Mouse (Mus musculus) ES-CJ7 (cell line): Measurements from ENCODE around the gene Tmem184b.

Source experiments
- DNase-seq: peaks from one replicate; pipeline ENCODE4 v3.0.0; 2011; ENCODE audit warnings: low read depth, low spot score

Gene Tmem184b

DNA sequence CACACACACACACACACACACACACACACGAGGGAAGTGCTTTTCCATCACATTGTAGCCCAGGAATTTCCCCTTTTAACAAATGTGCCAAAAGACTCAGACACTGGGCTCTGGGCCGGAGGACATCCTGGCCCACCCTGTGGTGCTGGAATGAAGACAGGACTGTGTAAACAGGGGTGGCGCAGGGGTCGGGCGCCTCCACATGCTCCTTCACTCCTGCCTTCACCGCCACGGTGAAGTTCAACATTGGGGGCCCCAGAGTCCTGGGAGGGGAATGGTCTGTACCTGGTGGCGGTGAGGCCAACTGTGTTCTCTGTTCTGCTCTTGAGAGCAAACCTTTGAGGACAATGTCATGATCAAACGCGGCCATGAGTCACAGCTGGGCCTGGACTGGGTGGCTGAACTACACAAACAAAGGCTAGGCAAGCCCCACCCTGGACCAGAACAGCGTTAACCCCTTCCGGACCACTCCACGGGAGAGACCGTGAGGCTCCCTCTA is 35.0 kb downstream of the Tmem184b start:
- DNase-seq, result no peak

DNA sequence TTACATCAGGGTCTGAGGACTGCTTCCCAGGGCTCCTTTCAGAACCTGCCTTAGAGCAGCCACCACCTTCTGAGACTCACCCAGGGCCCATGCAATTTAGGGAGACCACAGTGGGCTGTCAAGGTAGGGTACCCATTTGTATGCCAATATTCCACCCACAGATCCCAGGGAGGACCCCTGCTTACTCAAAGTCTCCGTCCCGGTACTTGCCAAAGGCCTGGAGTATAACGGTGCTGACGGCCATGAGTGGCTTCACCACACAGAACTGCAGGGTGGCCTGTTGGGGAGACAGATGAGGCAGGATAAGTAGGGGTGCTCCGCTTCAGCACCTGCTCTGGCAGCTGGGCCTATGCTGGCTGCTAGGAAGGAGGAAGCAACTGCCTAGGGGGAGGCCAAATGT is 37.0 kb downstream of the Tmem184b start:
- no peak for DNase-seq

DNA sequence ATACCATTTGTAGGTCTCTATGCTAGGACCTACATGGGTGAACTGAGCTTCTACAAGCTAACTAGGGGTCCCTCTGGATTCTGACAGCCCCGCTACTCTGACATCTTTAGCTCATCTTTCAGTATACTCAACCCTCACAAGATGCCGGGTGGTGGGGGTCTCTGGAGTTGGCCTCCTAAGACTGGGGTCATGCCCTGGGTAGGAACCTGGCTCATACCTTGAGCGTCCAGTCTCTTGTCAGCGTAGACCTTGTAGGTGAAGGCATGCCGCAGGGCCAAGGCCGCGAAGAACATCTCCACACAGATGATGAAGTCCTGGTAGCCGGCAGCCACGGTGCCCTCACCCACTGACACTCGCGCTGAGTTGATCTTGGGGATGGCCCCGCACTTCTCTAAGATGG is 38.3 kb downstream of the Tmem184b start:
- no peak for DNase-seq

DNA sequence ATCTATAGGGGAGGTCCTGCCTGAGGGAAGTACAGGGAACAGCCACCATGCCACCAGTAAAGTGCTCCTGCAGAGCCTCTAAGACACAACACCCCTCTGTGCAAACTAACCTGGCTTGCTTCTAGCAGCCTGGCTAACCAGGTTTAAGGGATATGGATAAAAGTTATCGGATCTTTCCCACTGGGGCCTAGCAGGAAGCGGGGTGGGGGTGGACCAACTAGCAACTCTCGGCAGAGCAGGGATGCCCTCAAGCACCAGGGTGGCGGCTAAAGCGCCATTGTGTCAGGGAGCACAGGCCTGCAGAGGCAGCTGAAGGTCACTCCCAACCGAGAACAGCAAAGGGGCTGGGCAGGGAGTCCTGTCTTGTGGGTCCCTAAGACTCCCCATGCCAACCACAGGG is 39.2 kb downstream of the Tmem184b start:
- DNase-seq, result no peak

DNA sequence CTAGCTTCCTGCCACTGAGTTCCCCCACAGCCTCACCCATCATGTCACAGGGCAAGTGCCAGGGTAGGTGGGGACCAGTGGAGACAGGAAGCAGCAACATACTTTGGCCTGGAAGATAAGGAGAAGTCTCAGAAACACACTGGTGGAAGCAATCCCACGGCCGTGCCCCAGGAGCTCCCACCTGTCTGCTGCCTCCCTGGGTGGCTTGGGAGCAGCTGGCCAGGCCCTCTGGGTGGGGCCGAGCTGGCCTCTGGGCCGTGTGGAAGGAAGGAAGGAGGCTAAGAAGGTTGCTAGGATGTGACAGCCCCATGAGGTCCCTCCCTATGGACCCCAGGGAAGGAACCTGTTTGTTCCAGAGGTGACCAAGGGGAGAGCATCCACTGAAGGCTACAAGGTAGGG is 42.3 kb downstream of the Tmem184b start:
- no peak for DNase-seq

DNA sequence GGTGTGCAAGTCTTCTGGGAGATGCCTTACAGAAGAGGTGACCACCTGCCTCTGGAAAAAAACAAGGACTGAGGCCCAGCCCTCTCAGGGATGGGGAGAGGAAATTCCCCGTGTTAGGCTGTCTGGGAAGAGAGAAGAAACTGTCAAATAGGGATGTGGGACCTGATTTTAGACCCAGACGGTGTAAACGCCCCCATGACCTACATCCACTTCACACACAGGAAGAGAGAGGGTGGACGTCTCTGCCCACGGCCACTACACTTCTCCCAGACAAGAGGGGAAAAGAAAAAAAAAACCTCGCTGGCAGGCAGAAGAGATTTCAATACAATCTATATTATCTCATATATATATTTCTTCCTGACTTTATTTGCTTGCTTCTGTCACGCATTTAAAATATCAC is 43.0 kb downstream of the Tmem184b start:
- no peak for DNase-seq

DNA sequence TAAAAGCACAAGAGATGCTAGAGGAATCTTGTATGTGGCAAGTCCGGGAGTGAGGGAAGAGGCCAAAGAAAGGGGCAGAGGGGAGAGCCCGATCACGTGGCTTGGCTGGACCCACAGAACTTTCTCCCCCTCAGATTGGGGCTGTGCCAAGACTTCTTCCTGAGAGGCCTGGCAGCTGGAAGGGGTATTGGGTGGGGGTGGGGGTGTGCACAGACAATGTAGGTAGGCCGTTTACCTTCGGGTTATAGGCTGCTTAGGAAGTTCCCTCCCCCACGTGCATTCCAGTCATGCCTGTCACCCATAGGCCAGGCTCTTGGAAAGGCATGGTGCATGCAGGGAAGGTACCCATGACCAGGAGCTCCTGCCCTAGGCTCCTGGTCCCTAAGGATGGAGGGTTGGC is 43.4 kb downstream of the Tmem184b start:
- DNase-seq, result no peak

DNA sequence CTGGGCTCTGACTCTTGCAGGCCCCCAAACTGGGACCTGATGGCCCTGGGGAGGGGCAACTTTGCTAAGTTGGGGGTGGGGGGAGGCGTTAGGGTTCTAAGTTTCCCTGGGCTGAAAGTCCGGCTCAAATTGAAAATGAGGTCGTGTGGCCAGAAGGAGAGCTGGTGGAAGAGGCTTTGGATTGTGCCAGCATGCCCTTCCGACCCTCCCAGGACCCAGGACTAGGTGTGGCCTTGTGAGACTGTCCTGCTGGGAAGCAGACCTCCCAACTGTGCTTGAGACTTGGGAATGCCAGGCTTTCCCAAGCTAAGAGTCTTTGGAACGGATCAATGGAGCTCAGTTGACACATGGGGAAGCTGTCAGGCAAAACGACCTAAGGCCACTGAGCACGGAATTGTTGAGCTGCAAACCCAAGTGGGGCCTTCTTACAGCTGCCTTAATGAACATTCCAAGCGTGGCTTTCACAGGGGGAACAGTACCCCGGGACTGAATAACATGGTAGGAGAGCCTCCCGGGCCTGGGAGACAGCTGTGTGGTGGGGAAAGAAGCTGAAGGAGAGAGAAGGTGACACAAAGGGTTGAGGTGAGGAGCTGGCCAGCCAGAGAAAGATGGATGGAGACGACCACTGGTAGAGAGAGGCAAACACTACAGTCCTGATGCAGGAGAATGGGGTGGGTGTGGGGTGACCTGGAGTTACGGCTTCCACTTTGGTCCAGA is 45.2 kb downstream of the Tmem184b start:
- no peak for DNase-seq

DNA sequence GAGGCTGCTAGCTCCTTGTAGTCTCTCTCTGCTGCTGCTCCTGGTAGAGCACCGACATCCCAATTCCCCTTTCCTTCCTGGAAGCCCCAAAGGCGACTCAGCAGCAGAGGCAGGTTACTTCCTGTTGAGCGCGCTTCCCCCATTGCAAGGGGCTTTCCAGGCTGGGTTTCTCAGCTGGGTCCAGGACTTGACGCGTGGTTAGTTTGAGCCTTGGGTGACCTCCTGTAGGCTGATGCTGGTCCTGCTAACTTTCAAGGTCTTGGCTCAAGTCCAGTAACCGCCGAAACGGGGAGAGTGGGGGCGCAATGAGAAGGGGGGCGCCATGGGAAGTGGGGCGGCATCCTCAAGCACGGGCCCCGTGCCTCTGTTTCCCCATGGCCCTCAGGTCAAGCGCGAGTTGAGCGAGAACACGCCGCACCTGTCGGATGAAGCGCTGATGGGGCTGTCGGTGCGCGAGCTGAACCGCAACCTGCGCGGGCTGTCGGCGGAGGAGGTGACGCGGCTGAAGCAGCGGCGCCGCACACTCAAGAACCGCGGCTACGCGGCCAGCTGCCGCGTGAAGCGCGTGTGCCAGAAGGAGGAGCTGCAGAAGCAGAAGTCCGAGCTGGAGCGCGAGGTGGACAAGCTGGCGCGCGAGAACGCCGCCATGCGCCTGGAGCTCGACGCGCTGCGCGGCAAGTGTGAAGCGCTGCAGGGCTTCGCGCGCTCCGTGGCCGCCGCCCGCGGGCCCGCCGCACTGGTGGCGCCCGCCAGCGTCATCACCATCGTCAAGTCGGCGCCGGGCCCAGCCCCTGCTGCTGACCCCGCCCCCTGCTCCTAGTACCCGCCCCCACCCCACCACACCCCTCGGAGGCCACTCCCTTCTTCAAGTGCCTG is 46.1 kb downstream of the Tmem184b start:
- DNase-seq, result peak; percentile 82

DNA sequence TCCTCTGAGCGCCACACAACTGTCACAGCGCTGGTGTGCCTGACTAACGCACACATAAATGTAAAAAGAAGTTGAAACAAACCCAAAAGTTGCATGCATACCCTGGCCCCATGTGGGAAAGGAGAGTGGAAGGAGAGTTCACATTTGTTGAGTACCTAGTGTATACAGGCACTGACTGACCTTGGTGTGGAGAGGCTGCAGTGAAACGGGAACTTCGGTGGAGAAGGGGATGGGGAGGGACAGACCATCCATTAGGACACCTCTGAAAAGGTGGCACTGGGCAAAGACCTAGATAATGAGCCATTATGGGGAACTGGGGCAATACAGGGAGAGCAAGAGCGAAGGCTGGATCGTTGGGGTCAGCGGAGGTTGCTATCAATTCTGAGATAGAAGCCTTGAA is 46.9 kb downstream of the Tmem184b start:
- DNase-seq, result no peak

DNA sequence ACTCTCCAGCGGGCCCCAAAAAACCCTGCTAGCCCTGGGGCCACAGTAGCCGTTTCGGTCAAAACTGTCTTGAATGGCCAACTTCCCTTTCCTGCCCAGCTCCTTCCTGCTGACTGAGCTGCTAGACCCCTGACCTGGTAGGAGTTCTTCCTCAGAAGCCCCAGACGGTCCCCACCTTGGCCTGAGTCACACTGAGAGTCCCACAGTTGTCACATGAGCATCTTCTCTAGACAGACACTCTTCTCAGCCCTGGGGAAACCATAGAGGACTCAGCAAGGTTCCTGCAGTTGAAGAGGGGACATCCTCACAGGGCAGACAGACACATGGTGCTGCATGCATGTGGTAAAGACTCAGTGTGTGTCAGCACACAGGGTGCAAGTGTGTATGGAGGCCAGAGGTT is 48.8 kb downstream of the Tmem184b start:
- no peak for DNase-seq

DNA sequence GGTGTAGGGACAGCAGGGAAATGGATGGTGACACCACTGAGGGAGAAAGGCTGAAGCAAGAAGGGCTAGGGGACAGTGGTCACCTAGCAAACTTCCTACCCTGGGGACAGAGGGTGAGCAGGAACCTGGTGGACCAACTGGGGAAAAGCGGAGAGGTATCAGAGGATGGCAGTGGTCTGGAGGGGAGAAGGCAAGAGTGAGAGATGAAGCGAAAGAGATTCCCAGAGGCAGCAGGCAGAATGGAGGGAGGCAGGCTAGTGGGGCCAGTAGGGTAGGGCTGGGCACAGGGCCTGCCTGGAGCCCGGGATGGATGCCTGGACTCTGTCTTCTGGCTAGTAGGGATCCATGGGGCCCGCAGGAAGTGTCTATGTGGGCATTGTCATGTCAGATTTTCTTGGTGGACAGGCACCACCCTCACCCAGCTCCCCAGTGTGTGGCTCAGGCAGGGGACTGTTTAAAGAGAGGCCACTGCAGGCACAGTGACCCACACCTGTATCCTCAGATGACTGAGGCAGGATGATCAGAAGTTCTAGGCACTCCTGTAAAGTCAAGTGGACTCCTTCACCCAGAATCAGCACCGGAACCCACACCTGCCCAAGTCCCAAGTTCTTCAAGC is 49.6 kb downstream of the Tmem184b start:
- DNase-seq, result no peak

DNA sequence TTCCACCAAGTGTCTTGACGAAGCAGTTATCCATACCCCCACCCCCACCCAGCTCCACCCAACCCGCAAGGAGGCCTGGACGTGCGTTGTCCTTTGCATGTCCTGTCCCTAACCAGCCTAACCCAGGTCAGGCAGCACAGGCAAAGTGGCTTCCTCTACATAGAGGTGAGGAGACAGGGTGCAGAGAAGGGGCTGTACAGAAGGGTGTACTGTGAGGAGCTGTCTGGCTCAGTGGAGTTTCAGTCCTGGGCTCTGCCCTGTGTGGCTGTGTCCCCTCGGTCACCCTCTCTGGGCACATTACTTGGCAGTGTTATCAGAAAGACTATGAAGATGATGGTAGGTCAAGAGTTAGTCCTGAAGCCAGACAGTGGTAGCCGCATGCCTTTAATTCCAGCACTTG is 50.9 kb downstream of the Tmem184b start:
- DNase-seq, result no peak

DNA sequence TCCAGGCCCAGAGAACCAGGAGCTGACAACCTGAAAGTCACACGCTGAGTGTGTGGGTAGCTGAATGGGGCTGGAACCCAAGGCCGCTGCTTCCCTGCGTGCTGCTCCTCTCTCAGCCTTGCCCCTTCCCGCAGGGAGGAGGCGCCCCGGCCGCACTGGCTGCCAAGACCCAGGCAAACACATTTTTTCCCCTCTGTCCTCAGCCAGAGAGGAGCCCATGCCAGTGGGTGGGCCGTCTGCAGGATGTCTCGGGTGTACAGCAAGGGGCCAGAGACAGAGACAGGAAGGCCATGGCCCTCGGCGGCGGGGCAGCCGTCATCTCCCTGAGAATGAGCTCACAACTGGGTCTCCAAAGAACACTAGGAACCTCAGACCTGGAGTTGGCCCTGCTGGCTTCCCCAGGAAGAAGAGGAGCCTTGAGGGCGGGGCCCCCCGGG is 52.0 kb downstream of the Tmem184b start:
- no peak for DNase-seq

DNA sequence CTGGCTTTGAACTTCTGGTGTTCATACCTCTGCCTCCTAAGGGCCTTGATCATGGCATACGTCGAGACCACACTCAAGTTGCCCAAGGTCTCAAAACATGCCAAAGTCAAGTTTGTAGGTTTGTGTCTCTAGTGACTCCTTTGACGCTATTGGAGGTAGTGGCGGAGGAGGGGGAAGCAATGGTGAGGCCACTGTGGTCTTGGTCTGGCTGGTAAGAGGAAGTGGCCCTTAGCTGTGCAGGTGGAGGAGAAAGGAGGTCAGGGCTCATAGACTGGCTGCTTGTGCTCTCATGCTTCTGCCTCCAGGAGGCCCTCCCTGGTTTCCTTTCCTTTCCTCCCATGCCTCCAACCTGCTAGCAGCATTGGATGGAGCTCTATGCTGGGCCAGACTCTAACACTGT is 52.5 kb downstream of the Tmem184b start:
- DNase-seq, result no peak

DNA sequence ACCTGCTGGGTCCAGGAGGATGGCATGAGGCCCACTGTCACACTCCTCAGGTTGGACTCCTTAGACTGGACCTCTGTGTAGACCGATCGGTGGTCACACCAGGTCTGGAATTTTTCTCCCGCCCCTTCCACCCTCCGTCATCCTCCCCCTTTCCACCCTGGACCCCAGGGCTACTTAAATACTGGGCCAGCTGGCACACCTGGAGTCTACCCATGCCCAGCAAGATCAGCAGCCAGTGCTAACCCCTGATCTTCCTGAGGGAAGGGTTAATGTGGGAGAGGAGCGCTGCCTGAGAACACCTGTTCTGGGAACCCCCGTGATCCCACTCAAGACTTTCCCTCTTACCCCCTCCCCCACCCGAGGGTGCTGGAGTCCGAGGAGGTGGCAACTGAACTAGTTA is 54.7 kb downstream of the Tmem184b start:
- DNase-seq, result no peak

DNA sequence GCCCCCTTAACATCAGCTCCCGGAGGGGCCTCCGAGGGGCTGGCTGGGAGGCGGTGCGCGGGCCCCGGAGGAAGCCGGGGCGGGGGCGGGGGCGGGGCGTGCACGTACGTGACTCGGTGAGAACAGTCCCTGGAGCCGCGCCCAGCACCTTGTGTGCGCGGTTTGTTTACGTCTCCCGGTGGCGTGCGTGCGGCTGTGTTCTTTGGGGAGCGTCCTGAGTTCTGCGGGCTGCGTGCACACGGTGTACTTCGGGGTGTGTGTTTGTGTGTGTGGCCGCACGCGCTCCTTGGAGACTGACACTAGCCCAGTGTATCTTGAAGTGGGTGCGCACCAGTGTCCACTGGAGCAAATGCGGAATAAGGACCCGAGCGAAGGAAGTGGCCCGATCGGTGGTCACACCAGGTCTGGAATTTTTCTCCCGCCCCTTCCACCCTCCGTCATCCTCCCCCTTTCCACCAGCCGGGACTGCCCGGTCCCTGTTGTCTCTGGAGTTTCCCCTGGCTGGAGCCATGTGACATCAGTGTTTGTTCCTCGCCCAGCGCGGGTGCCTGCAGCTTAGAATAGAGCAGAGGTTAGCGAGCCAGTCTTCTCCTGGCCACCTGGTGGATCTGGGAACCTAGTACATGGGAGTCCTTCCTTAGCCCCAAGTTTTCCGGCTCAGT is 55.4 kb downstream of the Tmem184b start:
- DNase-seq, result peak; percentile 77

DNA sequence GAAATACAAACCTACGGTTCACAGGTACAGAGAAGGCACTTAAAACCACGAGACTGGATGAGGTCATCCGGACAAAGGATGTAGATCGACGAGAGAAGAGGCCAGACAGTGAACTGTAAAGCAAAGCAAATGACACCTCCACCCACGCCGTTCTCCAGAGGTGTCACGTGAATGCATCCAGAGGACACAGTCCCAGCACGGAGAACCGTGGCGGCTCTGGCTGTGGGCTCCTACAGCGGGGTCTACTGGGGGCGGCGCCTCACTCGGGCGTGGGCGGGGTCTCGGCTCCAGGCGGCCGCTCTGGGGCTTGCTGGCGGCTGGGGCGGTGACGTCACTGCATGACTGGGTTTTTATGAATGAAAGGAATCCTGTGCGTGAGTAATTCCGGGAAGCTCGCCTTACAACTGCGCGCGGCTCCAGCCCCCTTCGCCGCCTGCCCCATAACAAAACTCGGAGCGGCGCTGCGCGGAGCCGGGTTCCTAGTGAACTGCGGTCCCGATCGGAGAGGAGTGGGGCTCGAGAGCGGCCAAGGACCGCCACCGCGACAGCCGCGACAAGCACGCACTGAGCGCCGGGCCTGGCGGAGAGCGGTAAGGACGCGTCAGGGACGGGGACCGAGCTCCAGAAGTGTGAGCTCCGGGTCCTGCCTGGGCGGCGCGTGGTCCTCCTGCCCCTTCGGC is 56.1 kb downstream of the Tmem184b start:
- DNase-seq, result peak; percentile 93

DNA sequence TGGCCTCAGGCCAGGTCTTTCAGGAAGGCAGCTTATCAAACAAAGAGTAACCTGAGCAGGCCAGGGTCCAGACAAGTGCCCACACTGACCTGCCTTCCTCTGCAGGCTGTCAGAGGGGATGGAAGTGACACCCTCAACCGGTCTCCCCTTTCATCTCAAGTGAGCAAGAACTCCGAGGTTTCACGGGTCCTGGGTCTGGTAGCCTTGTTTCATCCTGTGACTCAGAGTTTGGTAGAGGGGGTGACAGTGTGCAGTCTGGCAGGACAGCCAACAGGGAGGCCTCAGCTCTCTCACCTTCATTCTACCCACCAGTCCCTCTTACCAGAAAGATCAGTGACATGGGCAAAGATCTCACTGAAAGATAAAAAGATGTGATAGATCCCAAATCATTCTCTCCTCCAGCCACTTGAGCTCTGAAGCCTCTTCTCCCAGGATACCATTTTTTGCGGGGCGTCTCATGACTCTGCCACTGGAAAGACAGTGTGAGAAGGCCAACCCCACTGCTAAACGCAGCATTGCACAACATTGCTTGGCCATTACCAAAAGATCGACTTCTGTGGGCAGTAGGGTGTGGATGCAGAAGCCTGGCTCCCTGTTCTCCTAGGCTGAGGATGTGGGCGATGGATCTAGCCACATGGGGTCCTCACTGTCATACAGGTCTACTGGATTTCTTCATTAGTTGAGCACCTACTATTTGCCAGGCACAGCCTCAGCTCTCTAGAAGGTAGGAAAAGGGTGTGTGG is 57.1 kb downstream of the Tmem184b start, which contains the start of gene Maff:
Maff (plus strand) TSS at position 571 of the 743 bp plus-strand sequence.
- no peak for DNase-seq

DNA sequence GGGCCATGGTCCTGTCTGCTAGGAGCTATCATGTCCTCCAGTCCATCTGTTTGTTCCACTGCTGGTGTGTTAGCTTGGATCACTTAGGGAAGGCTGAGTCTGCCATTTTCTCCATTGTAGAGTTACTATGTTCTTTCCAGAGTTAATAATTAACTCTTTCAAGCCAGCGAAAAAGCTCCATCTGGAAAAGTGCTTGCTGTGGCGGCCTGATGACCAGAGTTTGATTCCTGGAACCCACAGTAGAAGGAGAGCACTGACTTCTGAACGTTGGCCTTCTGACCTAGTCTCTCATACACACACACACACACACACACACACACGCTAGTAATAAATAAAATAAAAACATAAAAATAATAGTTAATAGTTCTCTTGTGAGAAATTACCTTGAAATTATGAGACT is 58.7 kb downstream of the Tmem184b start:
- DNase-seq, result no peak
